ENCODE assay signal across 9 mouse cellular contexts in the genomic region with DNA sequence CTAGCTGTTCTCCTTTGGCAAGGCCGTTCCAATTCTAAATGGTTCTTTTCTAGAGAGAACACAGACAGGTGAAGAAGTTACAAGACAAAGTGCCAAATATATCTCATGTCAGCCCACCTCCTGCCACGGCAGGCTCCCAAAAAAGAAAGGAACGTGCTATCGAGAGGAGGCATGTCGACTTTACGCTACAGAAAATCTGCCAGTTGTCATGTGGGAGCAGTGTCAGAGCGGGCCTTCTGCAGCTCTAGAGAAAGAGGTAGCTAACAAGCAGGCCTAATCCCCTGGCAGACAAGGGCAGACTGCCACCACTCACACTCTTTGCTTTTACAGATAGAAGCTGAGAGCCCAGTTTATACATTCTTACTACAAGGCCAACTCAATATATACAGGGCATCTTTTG.
DNase-seq lines count a peak whose midpoint lies in the region; ATAC-seq and TF ChIP-seq lines count a peak whose summit lies in the region.
"Had no signal": no experiment of that assay in that cellular context is flagged by ENCODE, and none has a peak within 500 bp of the region (broad histone marks: within the 10 kb centered on the region; RNA-seq: fewer than 3 reads in every experiment).

No protein-coding gene starts in this region.

- H3K9me3 ChIP-seq in midbrain, postnatal 0 days (ENCODE audit: low read length) = no peaks in the 10 kb centered on the region
- H3K9me3 ChIP-seq in midbrain, embryonic 13.5 days = no peaks in the 10 kb centered on the region
- no peaks in the 10 kb centered on the region for H3K9me3 ChIP-seq in heart, embryonic 15.5 days (replicated peaks)
- H3K9me3 ChIP-seq: hindbrain, embryonic 12.5 days had no signal

- H3K27ac ChIP-seq in midbrain, postnatal 0 days (ENCODE audit: low read depth, low read length) = no peak overlapping the region
- H3K27ac ChIP-seq in midbrain, embryonic 13.5 days = no peak overlapping the region
- peak overlapping the region; percentile 80 for H3K27ac ChIP-seq in heart, embryonic 15.5 days
- no peak overlapping the region for H3K27ac ChIP-seq in left cerebral cortex, adult 2 months

- H3K27me3 ChIP-seq in midbrain, postnatal 0 days (ENCODE audit: insufficient read depth, low read length) = no peaks in the 10 kb centered on the region
- no peaks in the 10 kb centered on the region for H3K27me3 ChIP-seq in midbrain, embryonic 13.5 days
- no peaks in the 10 kb centered on the region for H3K27me3 ChIP-seq in heart, embryonic 15.5 days
- H3K27me3 ChIP-seq: hindbrain, embryonic 12.5 days had no signal

- TF ChIP-seq CTCF in midbrain, postnatal 0 days (IDR thresholded peaks at IDR 0.05) = no peak
- no peak for TF ChIP-seq CTCF in left cerebral cortex, adult 2 months (IDR thresholded peaks at IDR 0.05)

- no peak overlapping the region for H3K4me2 ChIP-seq in midbrain, postnatal 0 days (ENCODE audit: low read depth, low read length, poor library complexity, severe bottlenecking)
- no peak overlapping the region for H3K4me2 ChIP-seq in midbrain, embryonic 13.5 days (replicated peaks)
- no peak overlapping the region for H3K4me2 ChIP-seq in heart, embryonic 15.5 days
- H3K4me2 ChIP-seq: hindbrain, embryonic 12.5 days had no signal

- no peak overlapping the region for H3K4me3 ChIP-seq in midbrain, postnatal 0 days (ENCODE audit: low read depth, low read length)
- H3K4me3 ChIP-seq in midbrain, embryonic 13.5 days (replicated peaks) = no peak overlapping the region
- H3K4me3 ChIP-seq in heart, embryonic 15.5 days = no peak overlapping the region
- no peak overlapping the region for H3K4me3 ChIP-seq in left cerebral cortex, adult 2 months
- H3K4me3 ChIP-seq: hindbrain, embryonic 12.5 days had no signal

- ATAC-seq in midbrain, postnatal 0 days (ENCODE audit: low FRiP score) = no peak
- ATAC-seq in midbrain, embryonic 13.5 days = no peak
- ATAC-seq in heart, embryonic 15.5 days (replicated peaks; ENCODE audit: insufficient number of reproducible peaks, insufficient read depth, low FRiP score, low read depth) = peak; percentile 71

- peaks cover 11% of the 10 kb centered on the region for H3K4me1 ChIP-seq in midbrain, postnatal 0 days (ENCODE audit: insufficient read depth, low read length)
- H3K4me1 ChIP-seq in midbrain, embryonic 13.5 days (replicated peaks) = peaks cover 9% of the 10 kb centered on the region
- peaks cover 29% of the 10 kb centered on the region for H3K4me1 ChIP-seq in heart, embryonic 15.5 days (replicated peaks)

- H3K9ac ChIP-seq in midbrain, postnatal 0 days (replicated peaks; ENCODE audit: low read length, poor library complexity, severe bottlenecking) = no peak overlapping the region
- no peak overlapping the region for H3K9ac ChIP-seq in midbrain, embryonic 13.5 days (replicated peaks)
- H3K9ac ChIP-seq in heart, embryonic 15.5 days = no peak overlapping the region
- H3K9ac ChIP-seq: hindbrain, embryonic 12.5 days had no signal

- intact Hi-C loops in left cerebral cortex, adult 2 months (cut with DNase I) = loop anchor here (5.0 kb wide), 1 partner anchor 138 kb away; no protein-coding TSS in a partner anchor

- DNase-seq in midbrain, postnatal 0 days (ENCODE audit: low spot score) = peak; percentile 14
- DNase-seq in left cerebral cortex, adult 2 months (ENCODE audit: extremely low spot score in 1 of 2, low spot score in 2 of 2) = peak; percentile 19 to 43
- no peak for DNase-seq in liver
- DNase-seq in kidney, postnatal 36 days = no peak
- no peak for DNase-seq in yolk sac, embryonic 10.5 days (ENCODE audit: low spot score)
- no peak for DNase-seq in ovary, postnatal 14 days (ENCODE audit: low spot score)

- WGBS in midbrain, postnatal 0 days = 55% methylated on average over 7 of the region's 7 CpGs
- WGBS in midbrain, embryonic 13.5 days = 75% methylated on average over 7 of the region's 7 CpGs
- 29% methylated on average over 7 of the region's 7 CpGs for WGBS in heart, embryonic 15.5 days

- H3K36me3 ChIP-seq in midbrain, postnatal 0 days (ENCODE audit: insufficient read depth, low read length) = no peaks in the 10 kb centered on the region
- H3K36me3 ChIP-seq in midbrain, embryonic 13.5 days = no peaks in the 10 kb centered on the region
- H3K36me3 ChIP-seq in heart, embryonic 15.5 days = no peaks in the 10 kb centered on the region
- H3K36me3 ChIP-seq: hindbrain, embryonic 12.5 days had no signal

Comparison
In these comparisons a context has a peak if more than half of its experiments do, and no peak if none do; other contexts are left out.
1. DNase-seq: peak in midbrain, postnatal 0 days (single experiment) and left cerebral cortex, adult 2 months (2 of 2); none in liver (single experiment), kidney, postnatal 36 days (0 of 2), yolk sac, embryonic 10.5 days (single experiment) and ovary, postnatal 14 days (single experiment).